Mouse (Mus musculus) CH12.LX (cell line): Measurements from ENCODE around the gene Phf7. TPM values are rescaled to one million over a fixed set of nuclear protein-coding genes. Genes with fewer than 3 reads are reported as not detected.
A peak's percentile ranks its signal among the peaks of the same experiment; 100 is the strongest.

Source experiments
- DNase-seq: peaks from one replicate; pipeline ENCODE4 v3.0.0-alpha.2; 2013; ENCODE audit errors: extremely low read depth
- H3K27ac ChIP-seq: 2 replicates; pipeline ENCODE4 v1.5.1; 2012; ENCODE audit warnings: low read depth, mild to moderate bottlenecking, control low read depth, moderate library complexity; ENCODE audit not compliant: insufficient read depth
- H3K27me3 ChIP-seq: replicated peaks from 2 replicates; pipeline ENCODE3; 2012; ENCODE audit warnings: inconsistent platforms
- H3K36me3 ChIP-seq, 2 experiments: replicated peaks in 1 of 2; 2 replicates each; pipeline versions ENCODE3 to v1.6.1; 2012; ENCODE audit warnings: inconsistent platforms in 1 of 2, low read length in 1 of 2, mild to moderate bottlenecking in 1 of 2, mixed read lengths in 1 of 2, moderate library complexity in 1 of 2; ENCODE audit not compliant: control insufficient read depth in 1 of 2, insufficient read depth in 1 of 2
- H3K4me1 ChIP-seq, 2 experiments: 2 replicates each; pipeline ENCODE4 v1.6.1; 2012; ENCODE audit warnings: inconsistent platforms in 1 of 2, moderate library complexity in 1 of 2; ENCODE audit not compliant: insufficient read depth in 2 of 2, control insufficient read depth in 1 of 2
- H3K4me2 ChIP-seq: 2 replicates; pipeline ENCODE4 v1.6.1; 2012; ENCODE audit warnings: low read depth, mild to moderate bottlenecking, control low read depth; ENCODE audit not compliant: poor library complexity, insufficient read depth, severe bottlenecking
- H3K4me3 ChIP-seq, 3 experiments: fragments of 150-350 bp in 1 of 3; sonication (generic) in 1 of 3; replicated peaks in 1 of 3; 2 replicates each; pipeline versions ENCODE3 to v1.5.1; 2011 to 2012; ENCODE audit warnings: low read depth in 2 of 3, low read length in 2 of 3, mild to moderate bottlenecking in 2 of 3, moderate library complexity in 2 of 3, control low read depth in 1 of 3, improper control_type of control experiment in 1 of 3, inconsistent platforms in 1 of 3, mixed read lengths in 1 of 3; ENCODE audit not compliant: poor library complexity in 1 of 3
- H3K79me2 ChIP-seq: replicated peaks from 2 replicates; pipeline ENCODE4 v1.6.1; 2012; ENCODE audit warnings: mild to moderate bottlenecking, moderate library complexity; ENCODE audit not compliant: control insufficient read depth, poor library complexity, insufficient read depth, severe bottlenecking; ENCODE audit errors: extremely low read depth
- H3K9ac ChIP-seq: 2 replicates; pipeline ENCODE4 v1.6.1; 2012; ENCODE audit warnings: low read depth, mild to moderate bottlenecking, control low read depth, moderate library complexity; ENCODE audit not compliant: insufficient read depth
- H3K9me3 ChIP-seq: replicated peaks from 2 replicates; pipeline ENCODE3; 2012; ENCODE audit warnings: low read length, inconsistent platforms, mixed read lengths
- BHLHE40 ChIP-seq: IDR thresholded peaks from 2 replicates; pipeline ENCODE4 v1.6.1; 2011; ENCODE audit warnings: mild to moderate bottlenecking, low read depth, low read length, improper control_type of control experiment
- CTCF ChIP-seq, 2 experiments: IDR thresholded peaks in 1 of 2; conservative IDR thresholded peaks in 1 of 2; 2 replicates each; pipeline ENCODE4 v1.5.1; 2011 to 2012; ENCODE audit warnings: low read depth in 2 of 2, low read length in 2 of 2, improper control_type of control experiment in 1 of 2, inconsistent platforms in 1 of 2, mild to moderate bottlenecking in 1 of 2, moderate library complexity in 1 of 2
- E2F4 ChIP-seq: IDR thresholded peaks from 2 replicates; pipeline ENCODE4 v1.6.1; 2011; ENCODE audit warnings: low read depth, low read length, improper control_type of control experiment; ENCODE audit not compliant: insufficient replicate concordance
- ETS1 ChIP-seq: conservative IDR thresholded peaks from 2 replicates; pipeline ENCODE4 v1.6.1; 2012; ENCODE audit warnings: low read depth, mild to moderate bottlenecking, inconsistent platforms, low read length, improper control_type of control experiment, moderate library complexity
- HCFC1 ChIP-seq: IDR thresholded peaks from 2 replicates; pipeline ENCODE4 v1.6.1; 2012; ENCODE audit warnings: low read depth, mild to moderate bottlenecking, inconsistent platforms, low read length, improper control_type of control experiment
- JUND ChIP-seq: conservative IDR thresholded peaks from 2 replicates; pipeline ENCODE4 v1.6.1; 2011; ENCODE audit warnings: low read depth, low read length, improper control_type of control experiment
- KAT2A ChIP-seq: IDR thresholded peaks from 2 replicates; pipeline ENCODE4 v1.6.1; 2012; ENCODE audit warnings: low read length, improper control_type of control experiment, inconsistent platforms; ENCODE audit not compliant: insufficient replicate concordance
- MAZ ChIP-seq: IDR thresholded peaks from 2 replicates; pipeline ENCODE4 v1.6.1; 2012; ENCODE audit warnings: low read depth, mild to moderate bottlenecking, inconsistent platforms, low read length, improper control_type of control experiment, moderate library complexity
- MEF2A ChIP-seq: IDR thresholded peaks from 2 replicates; pipeline ENCODE4 v1.6.1; 2014; ENCODE audit warnings: low read depth, mild to moderate bottlenecking, inconsistent platforms, low read length, improper control_type of control experiment, borderline replicate concordance
- PAX5 ChIP-seq: IDR thresholded peaks from 2 replicates; pipeline ENCODE4 v1.6.1; 2012; ENCODE audit warnings: low read length, inconsistent platforms, mixed read lengths
- POLR2A ChIP-seq: IDR thresholded peaks from 2 replicates; pipeline ENCODE4 v1.6.1; 2011; ENCODE audit warnings: low read depth, mild to moderate bottlenecking, improper control_type of control experiment, low read length
- POLR2AphosphoS2 ChIP-seq: IDR thresholded peaks from 2 replicates; pipeline ENCODE4 v1.6.1; 2011; ENCODE audit warnings: low read depth, low read length, improper control_type of control experiment
- SMC3 ChIP-seq: IDR thresholded peaks from 2 replicates; pipeline ENCODE4 v1.6.1; 2011; ENCODE audit warnings: low read depth, low read length, improper control_type of control experiment
- UBTF ChIP-seq: IDR thresholded peaks from 2 replicates; pipeline ENCODE4 v1.6.1; 2012; ENCODE audit warnings: low read depth, mild to moderate bottlenecking, inconsistent platforms, low read length, improper control_type of control experiment, moderate library complexity
- ZMIZ1 ChIP-seq: IDR thresholded peaks from 2 replicates; pipeline ENCODE4 v1.6.1; 2012; ENCODE audit warnings: low read depth, mild to moderate bottlenecking, inconsistent platforms, low read length, improper control_type of control experiment
- ZNF384 ChIP-seq: IDR thresholded peaks from 2 replicates; pipeline ENCODE4 v1.6.1; 2012; ENCODE audit warnings: low read depth, low read length, improper control_type of control experiment, inconsistent platforms
- dilution Hi-C: fragments of 300-500 bp; cut with MboI; formaldehyde crosslinking; loops from 2 replicates; pipeline ENCODE4 v1.14.3; 2020; ENCODE audit warnings: low sequenced_read_pairs; ENCODE audit not compliant: extremely low pct_unique_long_range_greater_than_20kb, extremely low pct_ligation_motif_present
- in situ Hi-C: fragments of 300-500 bp; cut with MboI; formaldehyde crosslinking; loops from 3 replicates; pipeline ENCODE4 v1.14.3; 2019; ENCODE audit warnings: low sequenced_read_pairs, low pct_ligation_motif_present, low pct_unique_long_range_greater_than_20kb, mixed read lengths
- polyA plus RNA-seq: library from polyadenylated mRNA; unstranded; fragments of >175 nt; gene quantifications from 2 replicates; pipeline ENCODE4 v1.2.1, GENCODE M21; 2012; ENCODE audit warnings: low read depth; ENCODE audit not compliant: insufficient read length
- total RNA-seq, 2 experiments: library from RNA; depleted of rRNA; stranded (reverse); fragments of 300-350 nt in 1 of 2; fragments of >200 nt in 1 of 2; gene quantifications; 2 replicates each; pipeline ENCODE4 v1.2.3; 2012 to 2014

The Phf7 gene
- total and polyA plus RNA-seq, 3 experiments = 10.0 to 13.9 (median 13.5) TPM

DNA sequence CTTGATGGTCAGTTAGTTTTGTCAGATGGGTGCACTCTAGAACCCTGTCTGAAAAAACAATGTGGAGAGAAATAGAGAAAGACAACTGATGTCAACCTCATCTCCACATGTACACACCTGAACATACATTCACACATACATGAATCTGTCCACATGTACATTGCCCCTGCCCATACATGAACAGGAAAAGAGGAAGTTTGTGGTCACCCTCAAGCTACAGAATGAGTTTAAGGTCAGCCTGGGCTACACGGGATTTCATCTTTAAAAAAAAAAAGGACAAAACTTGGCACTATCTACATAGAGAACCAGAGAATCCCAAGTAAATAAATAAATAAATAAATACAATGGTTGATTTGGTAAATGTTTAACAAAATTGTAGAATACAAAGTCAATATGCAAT, 6.3 kb downstream of the Phf7 start:
- no peaks in the 10 kb centered on the region for H3K79me2 ChIP-seq
- no peak overlapping the region for H3K9ac ChIP-seq
- dilution Hi-C loops (no loop called here), in situ Hi-C loops (no loop called here)
- DNase-seq = no peak
- H3K36me3 ChIP-seq = peaks cover 0 to 24% of the 10 kb centered on the region in 2 experiments
- H3K27me3 ChIP-seq = no peaks in the 10 kb centered on the region
- H3K4me1 ChIP-seq = peaks cover 0 to 9% of the 10 kb centered on the region in 2 experiments; a peak in 2 of 4 replicates
- TF ChIP-seq ZNF384 (peak; percentile 36; the same call in 1 of the 2 replicates), HCFC1 (no peak)
- no peak overlapping the region for H3K4me2 ChIP-seq
- no peak overlapping the region for H3K27ac ChIP-seq
- H3K9me3 ChIP-seq = no peaks in the 10 kb centered on the region
- no peak overlapping the region for H3K4me3 ChIP-seq

DNA sequence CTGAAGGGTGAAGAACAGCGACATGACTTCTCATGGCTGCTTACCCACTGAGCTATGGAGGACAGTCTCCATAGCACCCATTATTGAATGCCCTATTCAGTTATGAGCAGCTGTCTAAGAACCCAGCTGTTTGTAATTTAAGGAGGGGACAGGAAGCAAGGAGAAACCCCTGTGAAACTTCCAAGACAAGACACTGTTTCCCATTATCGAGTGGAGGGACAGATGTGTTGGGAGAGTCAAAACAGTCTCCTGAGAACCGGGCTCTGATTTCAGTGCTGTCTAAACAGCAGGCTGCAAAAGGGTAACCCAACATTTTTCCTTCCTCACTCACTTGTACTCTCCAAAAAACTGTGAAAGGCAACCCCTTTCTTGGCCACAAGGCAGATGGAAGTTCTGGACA, 10.6 kb downstream of the Phf7 start:
- no peaks in the 10 kb centered on the region for H3K4me1 ChIP-seq
- DNase-seq = no peak
- in situ Hi-C loops (no loop called here), dilution Hi-C loops (no loop called here)
- H3K27me3 ChIP-seq = no peaks in the 10 kb centered on the region
- H3K36me3 ChIP-seq = peaks cover 0 to 38% of the 10 kb centered on the region in 2 experiments
- no peaks in the 10 kb centered on the region for H3K79me2 ChIP-seq
- no peak for TF ChIP-seq SMC3
- H3K9ac ChIP-seq = no peak overlapping the region
- H3K4me3 ChIP-seq = no peak overlapping the region
- no peak overlapping the region for H3K27ac ChIP-seq
- H3K4me2 ChIP-seq = no peak overlapping the region
- no peaks in the 10 kb centered on the region for H3K9me3 ChIP-seq

DNA sequence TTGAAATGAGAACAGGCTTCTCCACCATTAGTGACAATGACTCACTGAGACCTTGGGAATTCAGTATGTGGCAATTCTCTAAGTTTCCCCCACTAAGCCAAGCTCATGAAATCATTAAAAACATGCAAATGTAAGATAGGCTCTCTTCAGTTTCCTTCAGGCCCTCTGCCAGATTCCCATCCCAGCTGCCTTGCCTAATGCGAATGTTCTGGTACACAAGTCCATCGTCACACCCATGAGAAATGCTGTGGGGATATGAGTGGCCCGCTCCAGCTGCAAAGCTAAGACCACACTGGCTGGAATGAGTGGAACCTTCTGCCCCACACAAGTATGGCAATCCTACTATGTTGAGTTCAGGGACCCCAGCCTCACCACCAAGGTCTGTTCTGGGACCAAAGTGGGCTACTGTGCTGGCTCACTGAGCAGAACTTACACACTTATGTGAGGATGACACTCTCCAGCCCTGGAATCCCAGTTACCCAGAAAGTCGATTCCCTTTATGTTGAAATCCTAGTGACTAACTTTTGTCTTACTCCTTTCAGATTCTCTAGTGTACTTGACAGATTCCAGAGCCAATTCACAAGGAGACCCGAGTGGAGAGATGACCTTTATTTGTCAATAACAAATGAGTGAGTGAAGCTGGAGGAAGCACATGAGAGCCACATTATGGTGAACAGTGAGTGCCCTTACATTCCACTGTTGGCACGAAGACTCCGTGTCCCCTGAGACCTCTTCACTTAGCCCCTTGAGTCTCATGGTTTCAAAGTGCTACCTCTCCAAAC, 13.8 kb downstream of the Phf7 start:
- in situ Hi-C loops = no loop called here
- no peaks in the 10 kb centered on the region for H3K27me3 ChIP-seq
- DNase-seq = no peak
- no peak overlapping the region for H3K9ac ChIP-seq
- peaks cover 6 to 20% of the 10 kb centered on the region in 2 experiments for H3K4me1 ChIP-seq
- peaks cover 0 to 35% of the 10 kb centered on the region in 2 experiments for H3K36me3 ChIP-seq
- TF ChIP-seq MAZ = no peak
- TF ChIP-seq POLR2AphosphoS2 = no peak
- TF ChIP-seq JUND = no peak
- no peak for TF ChIP-seq SMC3
- TF ChIP-seq PAX5 = no peak
- TF ChIP-seq ETS1 = no peak
- no peak for TF ChIP-seq ZMIZ1
- TF ChIP-seq POLR2A = no peak
- no peak for TF ChIP-seq CTCF (conservative IDR thresholded peaks at IDR 0.05 in 1 of 2, IDR thresholded peaks at IDR 0.05 in 1 of 2; ENCODE audit: low read depth in 2 of 2, low read length in 2 of 2)
- no peak for TF ChIP-seq MEF2A
- TF ChIP-seq BHLHE40 = no peak
- no peak for TF ChIP-seq KAT2A
- TF ChIP-seq E2F4 = no peak
- TF ChIP-seq UBTF = no peak
- no peak overlapping the region for H3K27ac ChIP-seq
- H3K4me2 ChIP-seq = no peak overlapping the region
- H3K9me3 ChIP-seq = no peaks in the 10 kb centered on the region
- no peaks in the 10 kb centered on the region for H3K79me2 ChIP-seq
- H3K4me3 ChIP-seq = no peak overlapping the region
- dilution Hi-C loops = no loop called here
